Mouse (Mus musculus) testis, postnatal 14 days (tissue): ENCODE measurements around the gene St6galnac3.

Experiments
- DNase-seq: peaks from one replicate; pipeline ENCODE4 v3.0.0; 2021; ENCODE audit warnings: low spot score

The St6galnac3 gene

GRCm38 (mm10) chr3:153513501-153514060 is 211.4 kb downstream of the St6galnac3 start:
- no peak for DNase-seq

DNA sequence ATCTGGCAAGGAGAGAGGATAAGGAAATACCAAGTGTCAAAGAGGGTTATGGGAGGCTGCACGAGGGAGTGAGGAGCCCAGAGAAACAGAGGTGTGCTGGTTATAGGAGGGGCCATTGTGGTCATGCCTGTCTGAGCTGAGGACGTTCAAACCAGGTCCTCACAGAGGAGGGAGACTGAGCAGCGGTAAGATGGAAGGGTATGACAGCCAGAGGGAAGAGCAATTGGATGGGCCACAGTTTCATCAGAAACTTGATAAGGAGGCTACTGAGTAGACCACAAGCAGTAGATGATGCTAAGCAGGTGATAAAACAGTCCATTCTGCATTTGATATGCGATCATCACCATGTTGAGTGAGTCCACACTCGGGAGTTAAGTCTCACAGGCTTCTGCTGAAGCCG is 212.4 kb downstream of the St6galnac3 start:
- no peak for DNase-seq

DNA sequence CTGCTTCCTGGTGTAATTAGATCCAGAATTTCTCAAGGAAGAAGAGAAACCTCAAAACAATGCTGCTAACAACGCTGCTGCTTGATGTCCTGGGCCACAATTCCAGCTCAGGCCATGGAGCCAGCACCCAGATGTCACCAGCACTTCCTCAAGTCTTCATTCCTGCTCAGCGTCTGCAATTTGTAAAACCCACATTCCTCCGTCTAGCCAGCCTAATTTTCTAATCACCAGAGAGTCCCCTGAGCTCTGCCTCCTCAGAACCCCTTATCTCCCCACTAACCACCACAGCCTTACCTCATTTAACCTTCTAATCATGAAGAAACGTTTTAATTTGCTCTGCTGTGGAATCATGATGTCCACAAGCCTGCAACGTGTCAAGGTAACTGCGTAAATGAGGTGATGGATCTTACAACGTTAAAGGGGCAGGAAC is 213.8 kb downstream of the St6galnac3 start:
- no peak for DNase-seq

DNA sequence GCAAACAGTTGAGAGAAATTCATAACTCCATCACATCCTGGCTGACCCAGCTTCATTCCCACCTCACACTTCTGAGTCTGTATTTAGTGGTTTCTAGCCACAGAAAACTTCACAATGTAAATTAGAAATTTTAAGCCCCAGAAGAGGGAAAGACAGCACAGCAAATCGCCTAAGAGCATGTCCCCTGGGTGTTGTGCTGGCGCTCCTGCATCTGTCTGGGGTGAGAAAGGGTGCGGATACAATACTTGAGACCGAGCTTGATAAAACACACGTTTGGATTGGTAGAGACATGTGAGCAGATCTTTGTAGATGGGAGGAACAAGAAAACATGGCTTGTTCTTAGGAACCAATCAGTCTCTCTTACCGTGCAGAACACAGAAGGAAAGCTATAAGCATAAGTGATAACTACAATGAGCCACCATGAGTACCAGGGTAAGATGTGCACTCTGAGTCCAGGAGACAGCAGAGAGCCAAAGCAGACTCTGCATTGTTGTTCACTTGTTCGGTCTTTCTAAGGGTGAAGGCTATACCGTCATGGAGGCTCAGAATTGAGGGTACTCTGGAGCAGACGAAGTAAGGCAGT is 214.8 kb downstream of the St6galnac3 start:
- DNase-seq: no peak

DNA sequence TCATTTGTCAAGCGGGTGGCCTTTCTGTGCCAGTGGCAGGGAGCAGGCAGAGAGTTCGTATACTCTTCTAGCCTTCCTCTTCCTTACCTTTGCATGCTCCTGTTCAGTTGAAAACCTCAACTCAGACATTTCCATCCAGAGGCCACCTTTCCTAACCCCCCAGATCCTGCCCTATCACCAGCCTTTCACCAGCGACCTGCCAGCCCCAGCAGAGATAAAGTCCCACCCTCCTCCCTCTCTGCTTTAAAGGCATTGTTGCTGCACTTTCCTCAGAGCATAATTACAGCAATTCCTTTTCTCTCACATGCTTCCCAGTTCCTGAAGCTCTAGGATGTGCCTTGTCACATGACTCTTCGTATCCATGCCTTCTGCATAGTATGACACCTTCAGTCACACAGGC is 215.3 kb downstream of the St6galnac3 start:
- no peak for DNase-seq

DNA sequence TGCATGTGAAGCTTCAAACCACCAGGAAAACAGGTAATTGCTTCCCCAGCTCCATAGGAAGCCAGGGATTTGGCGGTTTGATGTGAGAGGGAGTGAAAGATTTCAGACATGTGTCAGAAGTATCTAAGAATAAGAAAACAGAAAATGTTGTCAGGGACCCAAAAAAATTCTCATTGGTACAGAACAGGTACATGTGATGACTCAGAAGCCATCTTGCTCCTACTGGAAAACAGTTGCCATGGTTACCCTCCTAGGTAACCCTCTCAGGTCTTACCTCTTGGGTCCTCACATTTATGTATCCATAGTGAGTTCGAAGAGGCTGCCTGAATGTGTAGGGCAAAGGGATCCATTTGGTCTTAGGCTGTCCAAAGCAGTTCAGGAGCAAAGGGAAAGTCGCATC is 215.9 kb downstream of the St6galnac3 start:
- no peak for DNase-seq

- DNase-seq: no peak
These were observed 216.4 kb downstream of the St6galnac3 start for GRCm38 (mm10) chr3:153508592-153508991.

DNA sequence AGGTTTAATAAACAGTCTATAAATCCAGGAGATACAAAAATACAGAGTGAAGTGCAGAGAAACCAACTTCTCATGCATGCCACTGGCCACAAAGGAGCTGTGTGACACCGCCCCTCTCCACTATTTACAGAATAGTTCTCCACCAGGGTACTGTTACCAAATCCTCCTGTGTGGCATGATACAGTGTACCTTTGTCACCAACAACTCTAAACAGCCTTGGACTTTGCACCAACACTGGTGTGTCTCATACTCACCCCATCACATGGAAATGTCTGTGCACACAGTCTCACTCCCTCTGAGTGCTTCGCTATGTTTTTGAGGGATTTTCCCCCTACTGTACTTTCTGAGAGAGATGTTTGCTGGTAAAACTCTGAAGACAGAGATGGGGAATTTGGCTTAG is 217.4 kb downstream of the St6galnac3 start:
- no peak for DNase-seq

DNA sequence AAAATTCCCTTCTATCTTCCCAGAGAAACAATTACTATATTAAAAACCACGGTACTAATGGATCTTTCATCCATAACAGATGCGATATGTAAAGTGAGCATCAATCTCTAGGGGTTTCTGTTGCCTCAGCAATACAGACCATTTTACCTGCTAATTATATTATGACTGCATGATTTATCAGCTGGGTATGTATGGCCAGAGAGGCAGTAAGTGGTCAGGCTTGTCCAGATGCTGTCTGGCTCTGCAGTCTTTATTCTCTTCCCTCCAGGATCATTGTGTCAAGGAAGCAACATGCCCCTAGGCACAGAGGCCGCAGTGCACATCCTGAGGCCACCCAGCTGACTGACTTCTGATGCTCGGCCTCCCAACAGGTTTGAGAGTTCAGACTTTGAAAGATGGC is 222.5 kb downstream of the St6galnac3 start:
- no peak for DNase-seq

DNA sequence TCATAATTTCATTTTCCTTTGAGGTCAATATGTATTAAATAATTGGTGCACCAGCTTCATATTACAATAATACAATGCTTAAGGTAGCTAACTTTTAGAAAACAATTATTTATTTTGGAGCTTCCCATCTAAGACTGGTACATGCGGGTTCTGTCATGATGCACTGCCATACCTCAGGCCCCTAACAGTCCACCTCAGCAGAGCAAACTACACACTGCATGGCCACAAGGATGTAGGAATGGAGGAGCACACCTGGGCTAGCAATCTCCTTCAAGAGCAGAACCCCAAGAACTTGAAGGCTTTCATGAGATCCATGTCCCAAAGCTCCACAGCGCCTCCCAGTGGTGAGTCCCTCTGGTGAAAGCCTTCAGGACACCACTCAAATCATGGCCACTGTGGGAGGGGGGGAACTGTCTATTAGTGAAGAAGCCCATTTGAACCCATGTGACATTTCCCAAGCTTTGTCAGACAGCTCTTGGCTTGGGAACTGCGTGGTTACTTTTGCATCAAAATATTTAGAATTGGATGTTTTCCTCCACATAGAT is 223.6 kb downstream of the St6galnac3 start:
- DNase-seq: peak; percentile 21

DNA sequence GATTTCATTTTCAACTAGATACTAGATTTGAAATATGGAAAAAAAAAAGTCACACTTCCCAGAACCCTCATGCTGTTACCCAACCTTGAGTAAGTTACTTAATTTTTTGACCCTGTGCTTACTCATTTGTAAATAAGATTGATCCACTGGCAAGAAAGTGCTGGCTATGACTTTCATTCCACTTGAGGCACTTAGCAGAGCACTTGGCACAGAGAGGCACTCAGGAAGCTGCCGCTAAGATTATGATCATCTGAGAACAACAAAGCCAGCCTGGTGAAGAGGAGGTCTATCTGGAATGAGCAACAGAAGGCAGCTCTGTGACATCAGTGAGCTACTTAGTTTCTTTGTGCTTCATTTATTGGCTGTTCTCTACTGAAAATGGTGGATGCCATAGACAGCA is 232.0 kb downstream of the St6galnac3 start:
- DNase-seq: no peak

DNA sequence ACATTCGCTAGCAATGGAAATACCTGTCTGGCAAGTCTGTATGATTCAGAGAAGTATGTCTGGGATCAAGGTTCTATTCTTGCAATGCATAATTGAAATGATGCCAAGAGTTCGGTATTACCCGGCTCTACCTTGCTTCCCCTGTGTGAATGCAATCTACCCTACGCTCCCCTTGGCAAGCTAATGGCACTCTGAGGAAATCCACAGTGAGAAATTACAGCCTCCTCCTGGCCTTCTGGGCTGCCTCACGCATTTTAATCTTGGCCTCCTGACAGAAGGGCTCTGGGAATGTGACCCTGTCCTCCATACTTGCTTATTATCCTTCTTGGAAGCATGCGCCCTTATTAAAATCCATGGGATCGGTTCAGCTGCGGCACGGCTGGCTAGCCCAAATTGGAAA is 235.3 kb downstream of the St6galnac3 start:
- no peak for DNase-seq

- no peak for DNase-seq
These were observed 236.0 kb downstream of the St6galnac3 start for GRCm38 (mm10) chr3:153488931-153489330.

DNA sequence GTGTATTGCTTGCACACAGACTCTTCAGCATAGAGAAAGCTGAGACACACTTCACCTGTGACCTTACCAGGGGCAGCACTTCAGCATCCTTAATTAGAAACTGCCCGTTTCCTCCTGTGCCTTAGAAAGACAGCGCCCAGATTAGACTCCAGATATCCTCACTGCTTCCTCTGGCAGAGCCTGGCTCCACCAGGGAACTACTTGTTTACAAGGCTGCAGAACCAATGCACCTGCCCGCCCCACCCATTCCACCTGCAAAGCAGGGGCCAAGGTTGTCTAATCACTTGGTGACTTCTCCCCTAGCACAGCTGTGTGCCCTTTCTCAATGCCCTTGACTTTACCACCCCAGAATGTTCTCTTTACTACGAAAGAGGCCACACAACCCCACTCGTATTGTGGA is 239.8 kb downstream of the St6galnac3 start:
- no peak for DNase-seq

DNA sequence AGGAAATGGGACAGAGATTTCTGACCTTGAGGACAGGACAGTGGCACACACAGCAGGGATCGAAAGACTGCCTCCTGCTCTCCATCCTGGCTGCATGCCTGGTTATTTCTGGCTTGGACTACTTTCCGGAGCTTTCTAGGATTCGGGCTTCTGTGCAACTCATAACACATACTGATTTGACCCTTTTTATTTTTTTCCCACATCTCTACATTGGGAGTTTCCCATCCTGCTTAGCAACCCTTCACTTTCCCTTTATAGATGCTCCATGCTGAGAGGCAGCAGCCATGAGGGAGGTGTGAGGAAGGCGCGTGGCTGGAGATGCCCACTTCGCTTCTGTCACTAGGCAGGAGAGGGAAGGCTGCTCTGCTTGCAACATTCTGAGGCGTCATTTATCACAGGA is 240.3 kb downstream of the St6galnac3 start:
- no peak for DNase-seq

- DNase-seq: no peak
These were observed 241.3 kb downstream of the St6galnac3 start for GRCm38 (mm10) chr3:153483691-153484090.

DNA sequence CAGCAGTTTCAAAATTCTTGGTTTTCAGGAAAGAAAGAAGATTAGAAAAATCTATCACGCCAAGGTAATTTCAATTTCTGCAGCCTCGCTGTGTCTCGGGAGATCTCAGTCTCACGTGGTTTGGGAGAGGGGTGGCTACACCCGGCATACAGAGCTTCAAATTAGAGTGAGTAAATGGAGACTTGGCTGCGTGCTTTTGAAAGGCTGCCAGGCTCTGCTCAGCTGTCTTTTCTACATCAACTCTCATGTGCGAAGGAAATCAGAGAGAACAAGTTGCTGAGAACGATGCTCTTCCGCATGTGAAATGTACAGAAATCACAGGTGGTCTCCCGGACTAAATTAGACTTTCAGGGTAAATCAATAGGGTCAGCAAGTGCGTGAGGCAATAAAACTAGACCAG is 242.9 kb downstream of the St6galnac3 start:
- DNase-seq: no peak

GRCm38 (mm10) chr3:153481012-153481411 is 244.0 kb downstream of the St6galnac3 start:
- no peak for DNase-seq

DNA sequence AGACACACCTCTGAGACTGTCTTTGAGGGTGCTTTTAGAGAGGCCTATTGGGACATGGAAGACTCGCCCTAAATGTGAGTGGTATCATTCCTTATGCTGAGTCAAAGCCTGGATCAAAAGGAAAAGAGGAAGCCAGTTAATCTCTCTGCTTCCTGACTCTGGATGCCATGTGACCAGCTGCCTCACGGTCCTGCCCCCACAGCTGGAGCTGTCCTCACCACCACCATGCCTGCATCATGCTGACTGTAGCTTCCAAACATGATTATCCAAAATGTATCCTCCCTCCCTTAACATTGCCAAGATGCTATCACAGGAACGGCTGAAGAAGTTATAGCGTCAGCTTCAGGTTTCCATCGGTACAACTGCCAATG is 244.4 kb downstream of the St6galnac3 start:
- DNase-seq: no peak

DNA sequence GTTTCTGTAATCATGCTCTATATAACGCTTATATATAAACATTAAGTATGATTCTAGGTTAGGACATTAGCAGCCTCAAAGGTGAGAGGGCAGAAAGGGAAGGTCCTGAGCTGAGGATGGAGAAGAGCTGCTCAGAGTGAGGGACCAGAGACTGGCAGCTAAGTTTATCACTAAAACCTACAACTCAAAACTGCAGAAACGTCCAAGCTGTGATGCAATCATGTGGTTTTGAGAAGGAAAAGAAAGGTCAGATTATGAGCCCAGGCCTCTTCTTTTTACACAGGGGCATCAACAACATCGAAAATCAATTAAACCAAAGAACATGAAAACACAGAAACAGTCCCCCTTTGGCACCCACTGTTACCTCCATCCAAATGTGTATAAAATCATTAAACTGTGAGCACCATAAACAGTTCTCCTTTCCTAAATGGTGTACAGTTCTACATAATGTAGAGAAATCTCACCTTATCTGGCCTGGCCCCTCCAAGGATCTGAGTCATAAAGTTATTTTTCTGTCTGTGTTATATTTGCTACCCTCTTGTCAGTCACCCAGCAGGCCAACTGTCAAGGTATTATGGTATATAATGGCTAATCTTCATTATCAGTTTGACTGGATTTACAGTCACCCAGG is 244.9 kb downstream of the St6galnac3 start:
- DNase-seq: no peak

- DNase-seq: no peak
These were observed 249.1 kb downstream of the St6galnac3 start for GRCm38 (mm10) chr3:153475919-153476318.

GRCm38 (mm10) chr3:153475461-153475860 is 249.5 kb downstream of the St6galnac3 start:
- DNase-seq: peak; percentile 27

DNA sequence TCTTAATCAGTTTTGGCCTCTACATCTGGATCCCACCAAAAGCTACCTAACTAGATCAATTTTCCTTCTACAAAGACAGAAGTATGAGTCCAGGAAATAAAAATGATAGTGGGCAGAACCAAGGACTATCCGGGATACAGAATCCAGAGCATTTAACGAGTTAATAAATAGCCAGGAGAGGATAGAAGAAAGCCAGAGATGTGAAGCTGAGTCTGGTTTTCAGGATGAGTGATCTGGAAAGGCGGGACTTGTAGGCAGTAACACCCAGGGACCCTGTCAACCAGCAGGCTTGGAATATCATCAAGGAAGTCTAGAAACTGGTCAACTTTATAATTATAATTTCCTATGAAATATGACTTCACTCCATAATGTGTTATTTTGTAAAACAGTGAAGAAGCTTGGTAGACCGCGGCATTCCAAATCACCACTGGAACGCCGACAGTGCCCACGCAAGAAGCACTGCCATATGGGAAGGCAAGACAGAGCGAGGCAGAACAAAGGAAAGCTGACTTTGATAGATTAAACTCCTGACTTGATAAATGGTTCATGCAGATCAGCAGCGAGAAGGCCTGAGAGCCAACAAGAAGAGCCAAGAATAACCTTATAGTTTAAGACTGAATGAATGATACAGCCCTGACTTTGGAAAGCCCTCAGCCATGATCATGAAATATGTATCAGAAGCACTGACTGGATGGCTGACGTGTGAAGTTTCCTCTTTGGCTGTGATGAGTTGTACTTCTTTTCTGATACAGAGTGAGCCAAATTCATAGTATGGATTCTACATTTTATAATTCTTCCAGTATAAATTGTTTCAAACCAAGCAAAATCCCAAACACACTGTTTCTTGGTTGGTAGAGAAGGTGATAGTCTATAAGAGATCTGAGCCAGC is 252.1 kb downstream of the St6galnac3 start:
- DNase-seq: no peak
